Mouse (Mus musculus) CH12.LX (cell line): ENCODE measurements around the gene Tbr1. TPM values are rescaled to one million over a fixed set of nuclear protein-coding genes. Genes with fewer than 3 reads are reported as not detected.

Experiments
- DNase-seq: peaks from one replicate; pipeline ENCODE4 v3.0.0-alpha.2; 2013; ENCODE audit errors: extremely low read depth
- H3K27ac ChIP-seq: 2 replicates; pipeline ENCODE4 v1.5.1; 2012; ENCODE audit warnings: low read depth, mild to moderate bottlenecking, control low read depth, moderate library complexity; ENCODE audit not compliant: insufficient read depth
- H3K27me3 ChIP-seq: replicated peaks from 2 replicates; pipeline ENCODE3; 2012; ENCODE audit warnings: inconsistent platforms
- H3K36me3 ChIP-seq, 2 experiments: replicated peaks in 1 of 2; 2 replicates each; pipeline versions ENCODE3 to v1.6.1; 2012; ENCODE audit warnings: inconsistent platforms in 1 of 2, low read length in 1 of 2, mild to moderate bottlenecking in 1 of 2, mixed read lengths in 1 of 2, moderate library complexity in 1 of 2; ENCODE audit not compliant: control insufficient read depth in 1 of 2, insufficient read depth in 1 of 2
- H3K4me1 ChIP-seq, 2 experiments: 2 replicates each; pipeline ENCODE4 v1.6.1; 2012; ENCODE audit warnings: inconsistent platforms in 1 of 2, moderate library complexity in 1 of 2; ENCODE audit not compliant: insufficient read depth in 2 of 2, control insufficient read depth in 1 of 2
- H3K4me2 ChIP-seq: 2 replicates; pipeline ENCODE4 v1.6.1; 2012; ENCODE audit warnings: low read depth, mild to moderate bottlenecking, control low read depth; ENCODE audit not compliant: poor library complexity, insufficient read depth, severe bottlenecking
- H3K4me3 ChIP-seq, 3 experiments: fragments of 150-350 bp in 1 of 3; sonication (generic) in 1 of 3; replicated peaks in 1 of 3; 2 replicates each; pipeline versions ENCODE3 to v1.5.1; 2011 to 2012; ENCODE audit warnings: low read depth in 2 of 3, low read length in 2 of 3, mild to moderate bottlenecking in 2 of 3, moderate library complexity in 2 of 3, control low read depth in 1 of 3, improper control_type of control experiment in 1 of 3, inconsistent platforms in 1 of 3, mixed read lengths in 1 of 3; ENCODE audit not compliant: poor library complexity in 1 of 3
- H3K79me2 ChIP-seq: replicated peaks from 2 replicates; pipeline ENCODE4 v1.6.1; 2012; ENCODE audit warnings: mild to moderate bottlenecking, moderate library complexity; ENCODE audit not compliant: control insufficient read depth, poor library complexity, insufficient read depth, severe bottlenecking; ENCODE audit errors: extremely low read depth
- H3K9ac ChIP-seq: 2 replicates; pipeline ENCODE4 v1.6.1; 2012; ENCODE audit warnings: low read depth, mild to moderate bottlenecking, control low read depth, moderate library complexity; ENCODE audit not compliant: insufficient read depth
- H3K9me3 ChIP-seq: replicated peaks from 2 replicates; pipeline ENCODE3; 2012; ENCODE audit warnings: low read length, inconsistent platforms, mixed read lengths
- BHLHE40 ChIP-seq: IDR thresholded peaks from 2 replicates; pipeline ENCODE4 v1.6.1; 2011; ENCODE audit warnings: mild to moderate bottlenecking, low read depth, low read length, improper control_type of control experiment
- CTCF ChIP-seq, 2 experiments: IDR thresholded peaks in 1 of 2; conservative IDR thresholded peaks in 1 of 2; 2 replicates each; pipeline ENCODE4 v1.5.1; 2011 to 2012; ENCODE audit warnings: low read depth in 2 of 2, low read length in 2 of 2, improper control_type of control experiment in 1 of 2, inconsistent platforms in 1 of 2, mild to moderate bottlenecking in 1 of 2, moderate library complexity in 1 of 2
- EP300 ChIP-seq: IDR thresholded peaks from 2 replicates; pipeline ENCODE4 v1.6.1; 2011; ENCODE audit warnings: low read length, improper control_type of control experiment
- GABPA ChIP-seq: IDR thresholded peaks from 2 replicates; pipeline ENCODE4 v1.6.1; 2012; ENCODE audit warnings: low read depth, low read length, improper control_type of control experiment, inconsistent platforms; ENCODE audit not compliant: insufficient replicate concordance
- HCFC1 ChIP-seq: IDR thresholded peaks from 2 replicates; pipeline ENCODE4 v1.6.1; 2012; ENCODE audit warnings: low read depth, mild to moderate bottlenecking, inconsistent platforms, low read length, improper control_type of control experiment
- IRF4 ChIP-seq: IDR thresholded peaks from 2 replicates; pipeline ENCODE4 v1.6.1; 2014; ENCODE audit warnings: low read depth, mild to moderate bottlenecking, inconsistent platforms, low read length, improper control_type of control experiment
- JUN ChIP-seq: IDR thresholded peaks from 2 replicates; pipeline ENCODE4 v1.6.1; 2011; ENCODE audit warnings: low read depth, mild to moderate bottlenecking, low read length, improper control_type of control experiment, moderate library complexity; ENCODE audit not compliant: insufficient read depth
- MAFK ChIP-seq: IDR thresholded peaks from 2 replicates; pipeline ENCODE4 v1.6.1; 2011; ENCODE audit warnings: low read length, improper control_type of control experiment; ENCODE audit not compliant: insufficient replicate concordance
- MYC ChIP-seq: IDR thresholded peaks from 2 replicates; pipeline ENCODE4 v1.6.1; 2011; ENCODE audit warnings: low read depth, mild to moderate bottlenecking, improper control_type of control experiment, low read length
- NRF1 ChIP-seq: IDR thresholded peaks from 2 replicates; pipeline ENCODE4 v1.6.1; 2014; ENCODE audit warnings: low read depth, mild to moderate bottlenecking, inconsistent platforms, low read length, improper control_type of control experiment, moderate library complexity
- POLR2A ChIP-seq: IDR thresholded peaks from 2 replicates; pipeline ENCODE4 v1.6.1; 2011; ENCODE audit warnings: low read depth, mild to moderate bottlenecking, improper control_type of control experiment, low read length
- POLR2AphosphoS2 ChIP-seq: IDR thresholded peaks from 2 replicates; pipeline ENCODE4 v1.6.1; 2011; ENCODE audit warnings: low read depth, low read length, improper control_type of control experiment
- RAD21 ChIP-seq: IDR thresholded peaks from 2 replicates; pipeline ENCODE4 v1.6.1; 2011; ENCODE audit warnings: low read depth, mild to moderate bottlenecking, low read length, improper control_type of control experiment, moderate library complexity
- RCOR1 ChIP-seq: conservative IDR thresholded peaks from 2 replicates; pipeline ENCODE4 v1.6.1; 2012; ENCODE audit warnings: low read depth, mild to moderate bottlenecking, inconsistent platforms, low read length, improper control_type of control experiment
- USF2 ChIP-seq: conservative IDR thresholded peaks from 2 replicates; pipeline ENCODE4 v1.6.1; 2011; ENCODE audit warnings: low read depth, low read length, improper control_type of control experiment
- ZC3H11A ChIP-seq: IDR thresholded peaks from 2 replicates; pipeline ENCODE4 v1.6.1; 2012; ENCODE audit warnings: low read depth, mild to moderate bottlenecking, inconsistent platforms, low read length, improper control_type of control experiment
- ZKSCAN1 ChIP-seq: IDR thresholded peaks from 2 replicates; pipeline ENCODE4 v1.6.1; 2012; ENCODE audit warnings: low read depth, inconsistent platforms, low read length, improper control_type of control experiment, borderline replicate concordance
- ZMIZ1 ChIP-seq: IDR thresholded peaks from 2 replicates; pipeline ENCODE4 v1.6.1; 2012; ENCODE audit warnings: low read depth, mild to moderate bottlenecking, inconsistent platforms, low read length, improper control_type of control experiment
- dilution Hi-C: fragments of 300-500 bp; cut with MboI; formaldehyde crosslinking; loops from 2 replicates; pipeline ENCODE4 v1.14.3; 2020; ENCODE audit warnings: low sequenced_read_pairs; ENCODE audit not compliant: extremely low pct_unique_long_range_greater_than_20kb, extremely low pct_ligation_motif_present
- in situ Hi-C: fragments of 300-500 bp; cut with MboI; formaldehyde crosslinking; loops from 3 replicates; pipeline ENCODE4 v1.14.3; 2019; ENCODE audit warnings: low sequenced_read_pairs, low pct_ligation_motif_present, low pct_unique_long_range_greater_than_20kb, mixed read lengths
- polyA plus RNA-seq: library from polyadenylated mRNA; unstranded; fragments of >175 nt; gene quantifications from 2 replicates; pipeline ENCODE4 v1.2.1, GENCODE M21; 2012; ENCODE audit warnings: low read depth; ENCODE audit not compliant: insufficient read length
- total RNA-seq, 2 experiments: library from RNA; depleted of rRNA; stranded (reverse); fragments of 300-350 nt in 1 of 2; fragments of >200 nt in 1 of 2; gene quantifications; 2 replicates each; pipeline ENCODE4 v1.2.3; 2012 to 2014

Tbr1 gene
- total and polyA plus RNA-seq, 3 experiments: 0.05 to 0.34 (median 0.10) TPM

GRCm38 (mm10) chr2:61760044-61760443, 42.7 kb upstream of the Tbr1 start:
- no peak overlapping the region for H3K4me3 ChIP-seq
- no peak for DNase-seq
- dilution Hi-C loops (no loop called here), in situ Hi-C loops (no loop called here)
- peaks cover 10% of the 10 kb centered on the region; the same call in 1 of the 2 replicates for H3K79me2 ChIP-seq
- no peaks in the 10 kb centered on the region for H3K27me3 ChIP-seq
- TF ChIP-seq EP300 (no peak), ZMIZ1 (no peak), MYC (no peak), POLR2A (no peak), CTCF (conservative IDR thresholded peaks at IDR 0.05 in 1 of 2, IDR thresholded peaks at IDR 0.05 in 1 of 2; ENCODE audit: low read depth in 2 of 2, low read length in 2 of 2) (no peak), USF2 (no peak), GABPA (no peak)
- H3K36me3 ChIP-seq: peaks cover 10 to 49% of the 10 kb centered on the region in 2 experiments
- H3K4me1 ChIP-seq: peaks cover 0 to 7% of the 10 kb centered on the region in 2 experiments; a peak in 2 of 4 replicates
- H3K9me3 ChIP-seq: no peaks in the 10 kb centered on the region
- no peak overlapping the region for H3K27ac ChIP-seq
- no peak overlapping the region for H3K9ac ChIP-seq
- H3K4me2 ChIP-seq: no peak overlapping the region

- H3K9me3 ChIP-seq: no peaks in the 10 kb centered on the region
- no peaks in the 10 kb centered on the region for H3K27me3 ChIP-seq
- H3K9ac ChIP-seq: no peak overlapping the region
- no peak overlapping the region for H3K27ac ChIP-seq
- H3K4me2 ChIP-seq: no peak overlapping the region
- no peaks in the 10 kb centered on the region for H3K4me1 ChIP-seq
- in situ Hi-C loops: no loop called here
- no peak for DNase-seq
- TF ChIP-seq IRF4 (no peak), ZMIZ1 (no peak), BHLHE40 (no peak), JUN (no peak), MAFK (no peak), HCFC1 (no peak), NRF1 (no peak), CTCF (conservative IDR thresholded peaks at IDR 0.05 in 1 of 2, IDR thresholded peaks at IDR 0.05 in 1 of 2; ENCODE audit: low read depth in 2 of 2, low read length in 2 of 2) (no peak), RAD21 (no peak), ZKSCAN1 (no peak), ZC3H11A (no peak), POLR2AphosphoS2 (no peak), RCOR1 (no peak)
- dilution Hi-C loops: no loop called here
- no peak overlapping the region for H3K4me3 ChIP-seq
- peaks cover 12 to 50% of the 10 kb centered on the region in 2 experiments for H3K36me3 ChIP-seq
- H3K79me2 ChIP-seq: peaks cover 5% of the 10 kb centered on the region; the same call in 1 of the 2 replicates
These were observed 38.1 kb upstream of the Tbr1 start for GRCm38 (mm10) chr2:61764470-61765105.
